Mouse (Mus musculus): ENCODE data around the gene Lpin2.
A peak's percentile ranks its signal among the peaks of the same experiment; 100 is the strongest.

Gene Lpin2

GRCm38 (mm10) chr17:71268599-71268998 is 86.2 kb downstream of the Lpin2 start:
- no peak for DNase-seq

- DNase-seq: peak in 1 of 2 experiments; percentile 19
These were observed 91.5 kb downstream of the Lpin2 start for GRCm38 (mm10) chr17:71273901-71274300.

GRCm38 (mm10) chr17:71276771-71277170 is 94.4 kb downstream of the Lpin2 start:
- no peak for DNase-seq

- DNase-seq: no peak
These were observed 95.5 kb downstream of the Lpin2 start for GRCm38 (mm10) chr17:71277701-71278491.

GRCm38 (mm10) chr17:71282716-71283115 is 100.4 kb downstream of the Lpin2 start:
- no peak for DNase-seq

- peak; percentile 79 to 87 for DNase-seq
These were observed 100.9 kb downstream of the Lpin2 start for GRCm38 (mm10) chr17:71283237-71283636.

- no peak for DNase-seq
These were observed 102.5 kb downstream of the Lpin2 start for GRCm38 (mm10) chr17:71284890-71285289.

- peak in 1 of 2 experiments; percentile 47 for DNase-seq
These were observed 103.6 kb downstream of the Lpin2 start for GRCm38 (mm10) chr17:71285929-71286328.

GRCm38 (mm10) chr17:71287586-71287985 is 105.2 kb downstream of the Lpin2 start:
- DNase-seq: no peak

- peak in 1 of 2 experiments; percentile 49 for DNase-seq
These were observed 105.9 kb downstream of the Lpin2 start for GRCm38 (mm10) chr17:71288145-71288758.

- no peak for DNase-seq
These were observed 106.6 kb downstream of the Lpin2 start for GRCm38 (mm10) chr17:71288808-71289548.

- no peak for DNase-seq
These were observed 107.3 kb downstream of the Lpin2 start for GRCm38 (mm10) chr17:71289572-71290176.

GRCm38 (mm10) chr17:71290486-71291410 is 108.4 kb downstream of the Lpin2 start:
- DNase-seq: no peak

GRCm38 (mm10) chr17:71291897-71292420 is 109.6 kb downstream of the Lpin2 start:
- no peak for DNase-seq

- DNase-seq: no peak
These were observed 110.5 kb downstream of the Lpin2 start for GRCm38 (mm10) chr17:71292897-71293296.

GRCm38 (mm10) chr17:71294570-71294969 is 112.2 kb downstream of the Lpin2 start:
- DNase-seq: no peak
